Mouse (Mus musculus) inflammation-experienced regulatory T-cells, adult 16 weeks (primary cell): Measurements from ENCODE around the gene Grcc10. TPM values are rescaled to one million over a fixed set of nuclear protein-coding genes. Genes with fewer than 3 reads are reported as not detected.

Source experiments
- polyA plus RNA-seq: library from polyadenylated mRNA; unstranded; fragments of 100-300 nt; shearing (Covaris generic); gene quantifications from one replicate; pipeline ENCODE4 v1.2.1, GENCODE M21; 2017

The Grcc10 gene
- 525 TPM for polyA plus RNA-seq

GRCm38 (mm10) chr6:124740888-124741761 lies at the start of gene Grcc10:
Grcc10 (minus strand) TSS chr6:124741374.

GRCm38 (mm10) chr6:124779222-124779983 lies 38.2 kb upstream of the Grcc10 start, which contains the start of gene Lrrc23:
Lrrc23 (minus strand) TSS chr6:124779727.

GRCm38 (mm10) chr6:124769101-124769765 lies 28.1 kb upstream of the Grcc10 start, which contains the start of gene Eno2:
Eno2 (minus strand) TSS chr6:124769673.

GRCm38 (mm10) chr6:124755831-124756595 lies 14.8 kb upstream of the Grcc10 start, which contains the start of the genes Gm45234 and Atn1:
Gm45234 (minus strand) TSS chr6:124756021.
Atn1 (minus strand) TSS chr6:124756524.

GRCm38 (mm10) chr6:124738511-124739023 lies 2.6 kb downstream of the Grcc10 start, which contains the start of gene Ptpn6:
Ptpn6 (minus strand) TSS chr6:124738714.

GRCm38 (mm10) chr6:124711824-124712782 lies 29.1 kb downstream of the Grcc10 start, which contains the start of the genes Emg1 and Phb2:
Emg1 (minus strand) TSS chr6:124712178.
Phb2 (plus strand) TSS chr6:124712336.

Other genes starting within 250 kb of the Grcc10 start
- gene C1rl, start 248.3 kb downstream of the Grcc10 start, polyA plus RNA-seq: not detected
- 0.45 TPM for gene C1ra, start 229.0 kb downstream of the Grcc10 start, polyA plus RNA-seq
- gene C1s1, start 199.0 kb downstream of the Grcc10 start, polyA plus RNA-seq: not detected
- not detected for gene C1rb, start 171.1 kb downstream of the Grcc10 start, polyA plus RNA-seq
- gene C1s2, start 105.3 kb downstream of the Grcc10 start, polyA plus RNA-seq: not detected
- 56.7 TPM for gene Lpcat3, start 78.3 kb downstream of the Grcc10 start, polyA plus RNA-seq
- 306 TPM for gene Emg1, start 29.2 kb downstream of the Grcc10 start, polyA plus RNA-seq
- 205 TPM for gene Phb2, start 29.0 kb downstream of the Grcc10 start, polyA plus RNA-seq
- gene Ptpn6, start 2.7 kb downstream of the Grcc10 start, polyA plus RNA-seq: 376 TPM
- gene Gm45234, start 14.6 kb upstream of the Grcc10 start, polyA plus RNA-seq: not detected
- 2.9 TPM for gene Atn1, start 15.2 kb upstream of the Grcc10 start, polyA plus RNA-seq
- 8.5 TPM for gene Eno2, start 28.3 kb upstream of the Grcc10 start, polyA plus RNA-seq
- gene Lrrc23, start 38.4 kb upstream of the Grcc10 start, polyA plus RNA-seq: 2.4 TPM
- gene Spsb2, start 67.3 kb upstream of the Grcc10 start, polyA plus RNA-seq: 8.8 TPM
- gene Tpi1, start 72.9 kb upstream of the Grcc10 start, polyA plus RNA-seq: 134 TPM
- gene Usp5, start 88.1 kb upstream of the Grcc10 start, polyA plus RNA-seq: 143 TPM
- 8.5 TPM for gene Cdca3, start 88.2 kb upstream of the Grcc10 start, polyA plus RNA-seq
- not detected for gene Gnb3, start 98.9 kb upstream of the Grcc10 start, polyA plus RNA-seq
- gene P3h3, start 116.4 kb upstream of the Grcc10 start, polyA plus RNA-seq: not detected
- 0.39 TPM for gene Gpr162, start 122.6 kb upstream of the Grcc10 start, polyA plus RNA-seq
- 304 TPM for gene Cd4, start 146.8 kb upstream of the Grcc10 start, polyA plus RNA-seq
- gene Lag3, start 170.3 kb upstream of the Grcc10 start, polyA plus RNA-seq: 5.8 TPM
- 11.1 TPM for gene Ptms, start 178.7 kb upstream of the Grcc10 start, polyA plus RNA-seq
- gene Mlf2, start 190.0 kb upstream of the Grcc10 start, polyA plus RNA-seq: 189 TPM
- 105 TPM for gene Cops7a, start 224.2 kb upstream of the Grcc10 start, polyA plus RNA-seq